Comparison of ENCODE assay signal across 8 mouse cellular contexts in genomic region chr19:7172051-7172866, GRCm38 (mm10). TPM values are rescaled to one million over a fixed set of nuclear protein-coding genes. Genes with fewer than 3 reads are reported as not detected.
A peak's percentile ranks its signal among the peaks of the same experiment; 100 is the strongest.
DNase-seq lines count a peak whose midpoint lies in the region; ATAC-seq and TF ChIP-seq lines count a peak whose summit lies in the region.

No protein-coding gene starts in this region.

- no peak overlapping the region for H3K4me2 ChIP-seq in stomach, embryonic 16.5 days (ENCODE audit: low read depth, low read length)

- WGBS in hindbrain, embryonic 10.5 days, result 15% methylated on average over 13 of the region's 13 CpGs
- 17% methylated on average over 13 of the region's 13 CpGs for WGBS in stomach, embryonic 16.5 days

- no peaks in the 10 kb centered on the region for H3K9me3 ChIP-seq in hindbrain, embryonic 10.5 days
- H3K9me3 ChIP-seq in stomach, embryonic 16.5 days (replicated peaks; ENCODE audit: control insufficient read depth, low read length), result no peaks in the 10 kb centered on the region

- H3K9ac ChIP-seq in stomach, embryonic 16.5 days (ENCODE audit: low read length), result no peak overlapping the region

- DNase-seq in ES-CJ7 (ENCODE audit: low read depth, low spot score), result peak; percentile 76
- DNase-seq in brain, embryonic 14.5 days (ENCODE audit: low read depth), result peak; percentile 97
- DNase-seq in hindbrain, embryonic 10.5 days (ENCODE audit: low spot score), result peak; percentile 83
- DNase-seq in layer of hippocampus, postnatal 10 days (ENCODE audit: low spot score in 2 of 2), result peak; percentile 53 to 66
- no peak for DNase-seq in thymus, postnatal 14 days

- TF ChIP-seq POLR2A in brain, embryonic 14.5 days (IDR thresholded peaks at IDR 0.05; ENCODE audit: borderline replicate concordance, extremely low read depth, insufficient read depth, insufficient read length, poor library complexity, severe bottlenecking), result no peak

- peak overlapping the region; percentile 32 for H3K4me3 ChIP-seq in hindbrain, embryonic 10.5 days
- H3K4me3 ChIP-seq in stomach, embryonic 16.5 days (replicated peaks; ENCODE audit: low read length), result no peak overlapping the region

- H3K27me3 ChIP-seq in hindbrain, embryonic 10.5 days (ENCODE audit: insufficient read depth, poor library complexity, severe bottlenecking), result peaks cover 75% of the 10 kb centered on the region
- peaks cover 5% of the 10 kb centered on the region for H3K27me3 ChIP-seq in stomach, embryonic 16.5 days (ENCODE audit: control insufficient read depth, insufficient read depth, low read length)

- no peaks in the 10 kb centered on the region for H3K36me3 ChIP-seq in hindbrain, embryonic 10.5 days
- no peaks in the 10 kb centered on the region for H3K36me3 ChIP-seq in stomach, embryonic 16.5 days (ENCODE audit: control insufficient read depth, insufficient read depth, low read length)

- peak overlapping the region; percentile 88 for H3K27ac ChIP-seq in hindbrain, embryonic 10.5 days
- H3K27ac ChIP-seq in stomach, embryonic 16.5 days (ENCODE audit: low read length), result no peak overlapping the region

- TF ChIP-seq CTCF in brain, embryonic 14.5 days (IDR thresholded peaks at IDR 0.05; ENCODE audit: borderline replicate concordance, extremely low read depth, insufficient read depth, insufficient read length), result no peak

- peaks cover 61% of the 10 kb centered on the region for H3K4me1 ChIP-seq in hindbrain, embryonic 10.5 days (replicated peaks)
- peaks cover 27% of the 10 kb centered on the region for H3K4me1 ChIP-seq in stomach, embryonic 16.5 days (ENCODE audit: control insufficient read depth, insufficient read depth, low read length)

- 0 out of 2 replicates have a peak, but pooled peaks have one; percentile 16 for ATAC-seq in megakaryocyte-erythroid progenitor cell, adult 5-6 weeks (replicated peaks; ENCODE audit: low FRiP score, low TSS enrichment, poor library complexity, severe bottlenecking)
- ATAC-seq in stomach, embryonic 16.5 days (ENCODE audit: insufficient read depth, low FRiP score), result peak; percentile 80
- ATAC-seq in cerebellum, adult (ENCODE audit: insufficient number of reproducible peaks, low FRiP score, low TSS enrichment), result no peak

RNA-seq across cellular contexts. Expression of gene Otub1, which starts 33.9 kb away (rescaled TPM):
- 209 and 213 TPM in 2 replicates for polyA plus RNA-seq in brain, embryonic 14.5 days (2012; rRNA removed)
- polyA plus RNA-seq in hindbrain, embryonic 10.5 days (2016; fragmentation: Nextera tagmentation; extraction: Ambion mirVana), result 273 and 309 TPM in 2 replicates
- total RNA-seq in layer of hippocampus, postnatal 10 days (2021), result 100 to 1,000 TPM; 202 to 240 TPM
- 51.9 and 60.3 TPM in 2 replicates for total RNA-seq in megakaryocyte-erythroid progenitor cell, adult 5-6 weeks (2014; fragmentation: Nextera tagmentation)
- total RNA-seq in megakaryocyte-erythroid progenitor cell, adult 5-6 weeks (2017), result 59.8 and 81.4 TPM in 2 replicates
- 157 and 169 TPM in 2 replicates for polyA plus RNA-seq in stomach, embryonic 16.5 days (2015; fragmentation: Nextera tagmentation; extraction: Ambion mirVana)

RNA-seq across cellular contexts. Expression of gene Cox8a, which starts 45.2 kb away (rescaled TPM):
- polyA plus RNA-seq in brain, embryonic 14.5 days (2012; rRNA removed), result 458 and 614 TPM in 2 replicates
- 914 and 944 TPM in 2 replicates for polyA plus RNA-seq in hindbrain, embryonic 10.5 days (2016; fragmentation: Nextera tagmentation; extraction: Ambion mirVana)
- 100 to 1,000 TPM; 688 to 834 TPM for total RNA-seq in layer of hippocampus, postnatal 10 days (2021)
- 777 and 822 TPM in 2 replicates for total RNA-seq in megakaryocyte-erythroid progenitor cell, adult 5-6 weeks (2014; fragmentation: Nextera tagmentation)
- 576 and 680 TPM in 2 replicates for total RNA-seq in megakaryocyte-erythroid progenitor cell, adult 5-6 weeks (2017)
- 986 and 1,009 TPM in 2 replicates for polyA plus RNA-seq in stomach, embryonic 16.5 days (2015; fragmentation: Nextera tagmentation; extraction: Ambion mirVana)
